Mouse (Mus musculus) E14TG2a.4 (cell line): ENCODE results near the gene Gm15737.

Source experiments
- CTCF ChIP-seq: conservative IDR thresholded peaks from 2 replicates; pipeline ENCODE4 v1.5.1; 2014; ENCODE audit warnings: low read length
- POU5F1 ChIP-seq: IDR thresholded peaks from 2 replicates; pipeline ENCODE4 v1.6.1; 2014; ENCODE audit warnings: low read length, borderline replicate concordance

DNA sequence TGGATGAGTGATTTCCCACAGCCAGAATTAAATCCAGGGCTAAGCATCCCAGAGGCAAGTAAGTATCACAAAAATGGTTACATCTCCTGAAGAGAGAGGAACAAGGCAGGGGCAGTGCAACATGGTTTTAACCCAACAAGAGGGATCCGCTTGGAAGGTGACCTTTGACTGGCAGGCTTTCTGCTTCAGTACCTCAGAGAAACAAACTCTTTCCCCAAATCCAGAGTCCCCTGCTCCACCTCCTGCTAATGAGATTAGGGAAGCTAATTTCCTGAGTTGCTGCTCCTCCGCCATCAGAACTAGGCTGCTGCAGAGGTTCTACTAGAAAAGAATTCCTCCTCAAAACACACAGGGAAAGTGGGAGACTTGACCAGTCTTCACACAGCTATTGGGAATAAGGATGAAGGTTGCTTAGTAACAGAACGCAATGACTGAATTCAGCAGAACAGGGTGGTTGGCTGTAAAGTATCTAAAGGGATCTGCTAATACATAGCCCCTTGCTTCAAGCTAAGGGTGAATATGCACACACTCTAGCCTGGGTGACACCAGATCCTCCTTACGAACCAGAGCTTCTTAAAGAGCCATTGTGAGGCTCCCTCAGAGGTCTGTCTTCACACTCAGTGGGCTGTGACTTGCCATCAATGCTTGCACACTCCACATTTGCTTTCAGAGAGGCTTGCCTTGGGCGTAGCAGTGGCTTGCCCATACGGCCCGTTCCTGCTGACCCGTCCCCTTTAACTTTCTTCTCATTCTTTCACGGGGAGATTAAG is 14.2 kb downstream of the Gm15737 start:
- no peak for TF ChIP-seq CTCF
- TF ChIP-seq POU5F1: no peak
